Mouse (Mus musculus) cerebellum, postnatal 4 days (tissue): ENCODE results near the gene Adk.

Experiments used
- DNase-seq, 2 experiments: peaks; one replicate each; pipeline ENCODE4 v3.0.0; 2022; ENCODE audit warnings: low spot score in 2 of 2, mixed read lengths in 1 of 2

Adk gene

DNA sequence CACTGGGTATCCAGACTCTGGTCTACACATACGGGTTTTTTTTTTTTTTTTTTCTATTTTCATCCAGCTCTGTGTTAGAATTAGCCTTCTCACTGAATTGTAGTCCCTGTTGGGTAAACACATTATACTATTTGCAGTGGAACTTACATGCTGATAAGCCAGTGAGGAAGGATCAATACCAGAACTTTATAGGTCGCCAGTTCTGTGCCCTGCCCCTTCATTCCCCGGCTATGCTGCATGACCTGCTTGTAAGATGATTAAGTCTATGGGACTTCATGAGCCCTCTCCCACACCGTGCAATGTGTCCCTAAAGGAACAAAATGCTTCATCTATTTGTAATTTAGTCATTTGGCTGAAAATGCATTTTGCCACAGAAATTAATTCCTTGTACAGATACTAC, 219.1 kb downstream of the Adk start:
- no peak for DNase-seq

DNA sequence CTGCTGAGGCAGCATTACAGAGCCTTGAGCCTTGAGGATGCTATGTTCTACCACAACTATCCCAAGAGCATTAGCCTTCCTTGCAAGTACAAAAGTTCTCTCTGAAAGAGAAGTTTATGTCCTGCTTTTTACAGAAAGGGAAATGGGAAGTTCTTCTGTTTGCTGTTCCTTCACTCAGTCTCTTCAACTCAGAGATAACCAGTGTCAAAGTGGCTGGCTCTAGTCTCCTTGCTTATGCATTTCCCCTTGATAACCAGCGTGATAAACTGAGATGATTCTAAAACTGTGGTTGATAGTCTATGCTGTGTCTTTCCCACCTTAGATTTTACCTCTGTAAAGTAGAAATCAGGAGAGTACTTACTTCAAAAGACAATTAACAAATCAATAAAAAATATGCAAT, 223.4 kb downstream of the Adk start:
- no peak for DNase-seq

DNA sequence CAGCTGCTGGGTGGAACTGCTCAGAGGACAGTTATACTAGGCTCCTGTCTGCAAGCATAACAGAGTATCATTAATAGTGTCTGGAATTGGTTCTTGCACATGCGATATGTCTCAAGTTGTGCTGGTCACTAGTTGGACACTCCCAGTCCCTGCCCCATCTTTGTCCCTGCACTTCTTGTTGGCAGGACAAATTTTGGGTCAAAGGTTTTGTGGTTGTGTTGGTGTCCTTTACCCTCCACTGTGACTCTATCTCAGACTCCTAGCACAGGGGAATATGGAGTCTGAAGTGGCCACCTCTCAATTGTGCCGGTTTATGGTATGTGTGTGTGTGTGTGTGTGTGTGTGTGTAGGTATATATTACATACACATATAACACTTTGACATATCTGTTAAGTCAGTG, 225.9 kb downstream of the Adk start:
- no peak for DNase-seq

DNA sequence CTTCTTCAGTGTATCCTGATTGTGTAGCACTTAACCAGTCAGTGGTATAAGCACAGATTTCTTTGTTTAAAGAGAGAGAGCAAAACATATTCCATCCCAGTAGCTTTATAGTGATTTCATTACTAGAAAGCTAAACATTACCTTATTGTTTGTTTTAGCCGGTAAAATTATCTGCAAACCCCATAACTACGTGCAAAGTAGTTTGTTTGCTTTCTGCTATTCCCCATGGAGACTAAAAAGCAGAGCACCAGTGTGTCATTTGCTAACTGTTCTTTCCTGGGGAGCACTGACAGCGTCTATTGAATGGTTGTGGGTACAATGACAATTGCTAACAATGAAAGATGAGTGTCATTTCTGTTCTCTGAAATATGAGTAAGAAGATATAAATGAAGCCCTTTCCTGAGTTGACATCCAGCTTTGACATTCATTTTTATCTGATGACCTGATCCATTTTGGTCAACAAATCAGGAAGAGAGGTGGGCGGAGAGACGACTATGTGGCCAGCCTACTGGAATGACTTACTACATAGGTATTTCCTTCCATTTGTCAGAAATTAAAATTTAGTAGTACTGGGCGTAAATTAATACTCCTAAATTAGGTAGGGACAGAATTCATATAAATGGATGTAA, 226.6 kb downstream of the Adk start:
- DNase-seq: no peak

DNA sequence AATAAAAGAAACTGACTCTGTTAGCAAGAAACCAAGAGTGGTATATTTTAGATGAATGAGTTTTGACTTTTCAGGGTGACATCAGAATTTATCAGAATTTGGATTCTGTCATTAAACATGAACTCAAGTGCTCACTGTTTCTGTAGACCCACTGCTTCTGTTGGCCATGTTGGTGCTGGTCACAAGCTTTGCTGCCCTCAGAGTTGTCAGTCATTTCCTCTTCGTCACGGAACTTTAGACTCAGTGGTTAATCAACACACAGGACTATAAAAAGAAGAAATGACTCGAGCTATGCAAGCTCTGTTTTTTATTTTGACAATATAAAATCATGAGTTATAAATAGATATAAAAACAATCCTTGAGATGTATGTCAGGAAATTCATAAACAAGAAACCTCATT, 228.1 kb downstream of the Adk start:
- no peak for DNase-seq

DNA sequence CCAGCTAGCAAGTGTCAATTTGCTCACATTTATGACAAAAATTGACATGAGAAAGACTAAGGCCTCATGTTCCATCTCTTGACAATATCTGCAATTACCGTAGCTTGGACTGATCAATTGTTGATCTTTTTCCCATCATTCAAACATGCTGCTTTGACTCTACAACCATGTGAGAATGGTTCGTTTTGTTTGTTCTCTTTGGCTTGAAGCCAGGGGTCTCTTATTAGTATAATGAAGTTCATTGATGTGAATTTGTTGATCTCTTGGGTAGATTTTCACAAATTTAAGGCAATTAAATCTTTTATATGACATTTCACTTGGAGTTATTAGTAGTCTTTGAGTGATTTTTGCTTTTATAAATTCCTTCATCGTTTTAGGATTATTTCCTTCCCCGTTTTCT, 229.1 kb downstream of the Adk start:
- DNase-seq: no peak

DNA sequence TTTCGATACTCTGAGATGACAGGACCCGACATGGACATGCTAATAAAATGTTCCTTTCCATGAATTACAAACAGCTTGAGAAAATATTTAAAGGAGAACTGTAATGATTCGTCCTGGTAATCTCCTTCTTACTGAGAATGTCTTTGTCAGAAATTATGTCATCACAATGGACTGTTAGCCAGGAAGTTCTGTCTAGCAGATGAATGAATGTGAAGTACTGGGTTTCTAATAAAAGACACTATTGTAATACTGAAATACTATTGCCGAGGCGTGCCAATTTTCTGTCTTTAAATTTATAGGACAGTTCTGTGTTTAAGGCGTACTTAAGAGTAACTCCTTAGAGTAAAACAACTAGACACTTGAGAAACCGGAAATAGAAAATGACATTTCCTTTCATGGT, 231.7 kb downstream of the Adk start:
- no peak for DNase-seq

DNA sequence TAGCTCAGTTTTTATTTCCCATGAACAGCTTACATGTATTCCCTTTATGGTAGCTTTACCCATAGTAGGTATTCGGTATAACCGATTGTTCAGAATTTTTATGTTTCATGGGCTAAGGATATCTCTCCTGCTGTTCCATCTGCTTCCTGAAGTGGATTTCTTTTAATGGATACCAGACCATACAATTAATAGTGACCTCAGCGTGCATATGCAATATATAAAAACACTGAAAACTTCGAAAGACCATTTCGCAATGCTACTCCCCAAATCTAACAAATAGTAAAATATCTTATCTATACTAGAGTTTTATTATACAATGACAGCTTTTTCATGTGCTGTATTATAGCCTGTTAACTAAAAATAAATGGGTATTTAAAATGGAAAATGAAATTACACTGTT, 232.5 kb downstream of the Adk start:
- no peak for DNase-seq

DNA sequence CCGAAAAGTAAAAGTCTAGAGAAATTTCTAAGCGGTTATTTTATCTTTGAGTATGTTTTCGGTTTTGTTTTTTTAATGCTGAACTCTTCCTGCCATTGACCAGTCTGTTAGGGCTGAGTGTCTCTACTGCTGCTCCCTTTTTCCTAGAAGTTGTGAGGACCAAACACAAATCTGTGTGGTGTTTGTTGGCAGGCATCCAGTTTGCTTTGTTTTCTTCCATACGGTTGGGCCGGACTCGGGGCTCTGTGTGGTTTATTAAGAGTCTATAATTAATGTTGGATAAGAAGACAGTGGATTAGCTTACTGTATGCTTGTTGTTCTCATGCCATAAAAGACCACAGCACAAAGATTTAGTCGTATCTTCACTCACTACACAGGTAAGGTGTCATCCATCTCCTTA, 233.9 kb downstream of the Adk start:
- DNase-seq: no peak

DNA sequence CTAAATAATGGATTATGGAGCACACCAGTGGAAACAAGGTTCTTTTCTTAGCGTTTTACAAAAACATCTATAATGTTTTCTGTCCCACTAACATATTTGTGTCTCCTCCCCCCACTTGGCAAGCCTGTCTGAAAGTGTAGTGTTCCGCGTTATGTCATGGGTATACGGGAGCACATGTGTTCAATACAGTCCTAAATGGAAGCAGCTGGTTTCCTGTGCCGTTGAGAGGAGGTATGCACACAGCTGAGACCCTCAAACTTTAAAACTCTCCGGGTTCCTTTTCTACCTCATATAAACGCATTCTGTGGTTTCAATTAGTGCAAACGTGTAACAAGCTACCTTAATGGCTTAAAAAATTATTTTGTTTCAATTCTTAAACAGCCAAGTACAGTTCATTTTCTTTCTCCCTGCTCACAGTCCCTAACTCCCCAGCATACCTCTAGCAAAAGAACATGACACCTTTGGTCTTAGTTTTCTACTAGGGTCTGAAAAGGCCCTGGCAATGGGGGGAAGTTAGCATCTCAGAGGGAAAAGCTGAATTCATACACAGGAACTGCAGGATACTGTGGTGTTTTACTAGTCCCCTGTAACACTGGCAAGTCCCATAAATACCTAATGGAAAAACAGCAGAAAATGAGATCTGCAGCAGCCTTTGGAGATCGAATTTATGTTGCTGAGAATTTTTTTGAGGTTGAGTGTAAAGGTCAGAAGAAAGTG, 235.5 kb downstream of the Adk start:
- no peak for DNase-seq

DNA sequence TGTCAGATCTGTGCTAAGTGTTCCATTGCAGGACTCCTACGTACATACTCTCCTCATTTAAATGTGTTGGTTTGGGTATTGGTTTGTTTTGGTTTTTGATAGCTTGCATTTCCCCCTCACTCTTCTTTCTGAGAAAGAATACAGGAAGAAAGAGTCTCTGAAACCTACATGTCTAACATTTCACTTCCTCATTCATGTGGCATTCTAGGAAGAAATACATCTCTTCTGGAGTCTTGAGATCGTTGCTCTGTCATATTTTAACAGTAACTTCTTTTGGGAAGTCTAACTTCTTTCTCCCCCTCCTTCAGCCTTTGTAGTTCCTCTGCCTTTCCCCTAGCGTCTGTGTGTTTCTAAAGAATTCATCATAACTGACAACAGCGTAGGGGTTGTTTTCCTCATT, 247.4 kb downstream of the Adk start:
- no peak for DNase-seq

DNA sequence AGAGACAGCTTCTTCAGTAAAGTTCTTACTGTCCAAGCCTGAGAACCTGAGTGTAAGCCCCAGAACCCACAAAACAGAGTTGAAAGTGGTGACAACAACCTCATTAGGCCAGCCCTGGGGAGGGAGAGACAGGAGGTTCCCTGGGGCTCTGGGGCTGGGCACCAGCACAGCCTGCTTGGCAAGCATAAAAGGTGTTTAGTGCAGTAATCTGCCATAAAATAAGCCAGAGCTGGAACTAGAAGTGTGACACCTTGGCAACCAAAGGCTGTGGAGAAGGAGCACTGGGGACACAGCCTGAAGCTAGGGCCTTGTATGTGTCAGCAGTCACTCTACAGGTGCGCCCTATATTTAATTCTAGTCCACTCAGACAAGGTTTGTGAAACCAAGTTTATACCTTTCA, 252.4 kb downstream of the Adk start:
- no peak for DNase-seq

DNA sequence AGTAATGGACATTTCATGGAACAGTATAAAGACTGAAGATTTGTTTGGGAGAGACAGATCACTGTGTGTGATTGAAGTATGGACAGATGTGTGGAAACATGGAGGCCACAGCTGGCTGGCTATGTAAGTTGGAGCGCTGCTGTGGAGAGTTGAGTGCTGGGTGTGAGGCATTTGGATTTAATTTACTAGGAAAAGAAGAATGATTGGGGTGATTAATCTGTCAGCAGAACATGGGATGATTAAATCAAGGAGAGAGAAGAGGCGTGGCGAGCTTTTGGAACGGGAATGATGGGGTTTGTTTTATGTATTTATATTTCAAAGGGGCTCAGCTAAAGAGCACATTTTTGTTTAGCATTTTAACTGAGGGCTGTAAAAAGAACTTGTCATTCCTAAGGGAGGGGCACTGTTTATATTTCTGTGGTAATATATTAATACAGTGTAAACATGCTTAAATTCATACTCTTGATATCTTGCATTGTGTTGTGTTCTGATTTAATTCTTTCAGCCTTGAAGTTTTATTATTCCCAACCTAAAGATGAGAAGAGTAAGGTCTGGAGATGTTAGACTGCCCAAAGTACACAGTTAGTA, 256.1 kb downstream of the Adk start:
- DNase-seq: no peak

DNA sequence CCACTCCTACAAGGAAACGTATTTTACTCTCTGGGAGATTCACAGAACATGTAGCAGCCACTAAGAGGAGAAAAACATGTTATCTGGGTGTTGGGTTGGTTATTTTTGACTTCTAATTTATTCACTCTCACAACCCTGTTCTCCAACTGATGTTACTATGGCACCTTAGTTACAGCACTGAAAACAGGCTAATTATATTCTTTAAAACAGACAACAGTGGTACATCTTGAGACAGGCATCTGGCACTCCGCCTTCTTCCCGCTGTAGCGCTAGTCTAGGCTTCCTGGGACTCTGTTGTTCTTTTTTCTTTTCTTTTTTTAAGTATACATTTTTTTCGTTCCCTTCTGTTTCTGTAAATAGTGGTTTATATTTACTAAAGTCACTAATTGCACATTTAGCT, 258.2 kb downstream of the Adk start:
- DNase-seq: no peak

DNA sequence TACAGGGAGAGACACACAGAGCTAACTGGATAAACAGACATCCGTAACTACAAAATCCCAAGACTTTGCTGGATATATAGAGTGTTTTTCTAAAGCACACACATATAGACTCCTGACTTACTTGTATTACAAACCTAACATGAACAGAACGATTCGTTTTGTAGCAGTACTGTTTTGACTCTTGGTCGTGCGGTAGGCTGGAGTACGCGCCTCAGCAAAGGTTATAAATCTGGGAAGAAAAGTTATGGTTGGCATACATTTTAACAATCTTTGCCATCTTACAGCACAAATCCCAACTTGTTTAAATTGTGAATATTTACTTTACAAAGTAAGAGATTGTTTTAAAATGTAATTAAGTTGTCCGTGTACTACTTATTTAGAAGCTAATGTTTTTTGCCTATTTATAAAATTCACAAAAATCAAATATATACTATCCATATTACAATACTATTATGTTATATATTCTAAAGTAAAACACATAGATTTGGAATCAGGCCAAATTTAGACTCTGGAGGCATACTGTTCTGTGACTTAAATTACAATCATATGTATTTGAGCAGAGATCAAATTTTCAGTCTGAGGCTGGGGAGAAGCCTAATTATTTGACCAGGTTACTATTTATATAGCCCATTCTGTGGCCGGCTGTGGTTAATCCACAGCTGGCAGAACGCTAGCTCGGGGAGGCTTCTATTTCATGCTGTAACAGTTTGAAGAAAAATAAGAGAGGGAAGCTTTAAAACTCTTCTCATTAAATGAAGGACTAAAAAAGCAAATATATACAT, 261.4 kb downstream of the Adk start:
- no peak for DNase-seq

DNA sequence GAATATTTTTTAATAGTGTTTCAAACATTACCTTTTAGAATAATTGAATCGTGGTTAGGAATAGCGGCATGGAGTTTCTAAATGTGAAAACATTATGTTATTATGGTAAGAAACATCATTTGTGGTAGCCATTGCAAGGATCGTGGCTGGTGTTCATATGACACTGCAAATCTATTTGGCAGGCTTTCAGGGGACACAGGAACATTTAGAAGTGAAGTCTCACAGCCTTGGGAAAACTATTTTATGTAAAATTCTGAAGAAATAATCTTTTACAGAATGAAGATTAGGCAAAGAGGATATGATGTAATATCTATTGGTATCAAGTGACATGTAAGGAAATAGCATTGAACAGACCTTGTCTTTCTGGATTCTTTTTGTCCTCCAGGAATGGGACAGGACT, 262.1 kb downstream of the Adk start:
- DNase-seq: no peak

DNA sequence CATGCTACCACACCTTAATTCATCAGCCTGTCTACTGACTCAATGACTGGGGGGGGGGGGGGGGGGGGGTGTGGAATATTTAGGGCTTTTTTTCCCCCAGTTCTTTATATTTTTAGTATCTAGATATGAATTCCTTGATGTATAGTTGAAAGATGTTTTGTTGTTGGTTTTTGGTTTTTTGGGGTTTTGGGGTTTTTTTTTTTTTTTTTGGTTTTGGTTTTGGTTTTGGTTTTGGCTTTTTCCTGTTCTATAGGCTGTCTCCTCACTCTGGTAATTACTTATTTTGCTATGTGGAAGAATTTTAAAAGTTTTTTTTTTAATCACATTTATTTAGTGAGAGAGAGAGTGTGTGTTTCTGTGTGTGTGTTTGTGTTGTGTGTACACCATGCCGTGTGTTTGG, 282.5 kb downstream of the Adk start:
- no peak for DNase-seq

DNA sequence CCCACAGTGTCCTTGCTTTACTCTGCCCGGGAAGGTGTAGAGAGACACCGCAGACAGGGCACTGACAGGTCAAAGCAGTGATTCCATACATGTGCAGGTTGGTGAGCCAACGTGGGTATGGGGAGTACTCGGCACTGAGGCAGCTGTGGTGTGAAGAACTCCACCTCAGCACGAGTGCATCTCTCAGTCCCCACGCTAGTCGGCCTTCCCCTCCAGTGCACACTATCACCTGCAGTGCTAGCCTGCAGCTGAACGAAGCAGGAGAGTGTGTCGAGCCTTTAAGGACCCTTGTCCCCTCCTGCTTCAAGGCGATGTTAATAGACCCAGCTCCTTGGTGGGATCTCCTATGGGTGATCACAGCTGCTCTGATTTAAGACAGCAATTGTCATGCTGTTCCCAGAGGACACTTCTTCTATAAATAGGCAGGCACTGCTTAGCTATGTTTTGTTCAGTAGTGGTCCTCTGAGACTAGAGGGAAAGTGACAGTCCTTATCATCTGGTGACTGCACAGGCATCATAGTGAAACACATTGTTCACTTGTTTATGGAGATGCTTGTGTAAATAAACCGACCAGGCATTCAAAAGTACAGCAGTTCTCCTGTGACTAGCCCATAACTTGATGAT, 283.4 kb downstream of the Adk start:
- no peak for DNase-seq

DNA sequence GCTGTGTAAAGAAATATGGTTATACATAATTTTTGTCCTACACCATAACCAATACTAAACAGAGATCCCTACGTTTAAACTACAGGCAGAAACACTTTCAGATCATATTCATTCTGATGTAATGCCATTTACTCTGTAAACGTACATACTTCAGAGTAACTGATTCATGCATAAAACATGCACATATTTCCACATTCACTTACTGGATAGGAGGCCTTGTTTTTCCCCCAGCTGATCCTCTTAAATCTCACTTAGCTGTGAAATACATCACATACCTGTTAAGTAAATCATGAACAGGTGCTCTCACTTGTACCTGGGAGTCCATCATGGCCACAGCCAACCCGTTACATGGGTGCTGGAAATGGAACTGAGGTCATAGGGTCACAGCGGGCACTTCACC, 285.6 kb downstream of the Adk start:
- DNase-seq: no peak

DNA sequence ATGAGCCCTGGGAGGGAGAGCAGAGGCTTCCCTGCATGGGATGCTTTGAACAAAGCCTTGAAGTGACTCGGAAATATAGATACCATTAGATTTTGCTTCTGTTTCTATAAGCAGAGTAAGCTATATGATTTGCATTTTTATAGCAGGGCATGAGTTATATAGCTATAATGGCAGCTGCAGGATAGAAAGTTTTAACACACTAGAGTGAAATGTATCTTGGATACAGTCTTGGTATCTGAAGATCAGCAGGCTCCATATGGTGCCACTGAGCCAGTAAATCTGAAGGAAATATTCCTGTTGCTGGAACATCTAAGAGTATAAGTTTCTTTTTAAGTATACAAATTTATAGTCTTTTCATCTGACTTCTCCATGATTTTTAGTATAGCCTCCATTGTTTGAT, 288.8 kb downstream of the Adk start:
- no peak for DNase-seq

DNA sequence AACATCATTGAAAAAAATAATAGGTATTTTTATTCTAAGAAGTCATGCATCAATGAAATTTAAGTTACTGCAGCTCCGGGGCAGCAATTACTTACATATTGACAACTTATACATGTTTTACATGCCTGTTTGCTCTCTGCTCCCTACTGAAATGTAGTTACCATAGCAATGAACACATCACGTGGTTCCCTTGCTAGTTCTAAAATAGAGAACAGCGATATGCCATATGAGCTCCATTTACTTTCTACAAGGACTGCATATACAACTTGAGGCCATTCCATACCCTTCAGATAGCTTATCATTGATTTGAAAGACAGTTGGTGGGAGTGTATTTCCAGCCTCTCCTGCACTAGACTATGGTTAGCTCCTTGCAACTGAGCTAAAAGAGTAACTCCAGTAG, 290.6 kb downstream of the Adk start:
- no peak for DNase-seq

DNA sequence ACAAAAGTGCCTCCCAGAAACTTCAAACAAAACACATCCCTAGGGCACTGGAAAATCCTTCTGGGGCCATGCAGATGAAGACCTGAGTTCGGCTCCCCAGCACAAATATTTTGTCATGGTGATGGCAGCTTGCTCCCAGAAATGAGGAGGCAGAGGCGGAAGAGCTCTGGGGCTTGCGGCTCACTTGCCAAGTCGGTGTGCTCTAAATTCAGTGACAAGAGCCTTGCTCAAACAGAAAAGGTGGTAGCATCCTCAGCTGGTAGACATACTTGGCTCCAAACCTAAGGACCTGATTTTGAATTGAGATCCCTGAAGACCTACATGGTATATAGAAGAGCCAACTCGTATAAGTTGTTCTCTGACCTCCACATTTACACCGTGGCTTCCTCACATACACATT, 292.5 kb downstream of the Adk start:
- DNase-seq: no peak
